Mouse (Mus musculus): ENCODE data around the gene Dusp19.

Dusp19 gene

DNA sequence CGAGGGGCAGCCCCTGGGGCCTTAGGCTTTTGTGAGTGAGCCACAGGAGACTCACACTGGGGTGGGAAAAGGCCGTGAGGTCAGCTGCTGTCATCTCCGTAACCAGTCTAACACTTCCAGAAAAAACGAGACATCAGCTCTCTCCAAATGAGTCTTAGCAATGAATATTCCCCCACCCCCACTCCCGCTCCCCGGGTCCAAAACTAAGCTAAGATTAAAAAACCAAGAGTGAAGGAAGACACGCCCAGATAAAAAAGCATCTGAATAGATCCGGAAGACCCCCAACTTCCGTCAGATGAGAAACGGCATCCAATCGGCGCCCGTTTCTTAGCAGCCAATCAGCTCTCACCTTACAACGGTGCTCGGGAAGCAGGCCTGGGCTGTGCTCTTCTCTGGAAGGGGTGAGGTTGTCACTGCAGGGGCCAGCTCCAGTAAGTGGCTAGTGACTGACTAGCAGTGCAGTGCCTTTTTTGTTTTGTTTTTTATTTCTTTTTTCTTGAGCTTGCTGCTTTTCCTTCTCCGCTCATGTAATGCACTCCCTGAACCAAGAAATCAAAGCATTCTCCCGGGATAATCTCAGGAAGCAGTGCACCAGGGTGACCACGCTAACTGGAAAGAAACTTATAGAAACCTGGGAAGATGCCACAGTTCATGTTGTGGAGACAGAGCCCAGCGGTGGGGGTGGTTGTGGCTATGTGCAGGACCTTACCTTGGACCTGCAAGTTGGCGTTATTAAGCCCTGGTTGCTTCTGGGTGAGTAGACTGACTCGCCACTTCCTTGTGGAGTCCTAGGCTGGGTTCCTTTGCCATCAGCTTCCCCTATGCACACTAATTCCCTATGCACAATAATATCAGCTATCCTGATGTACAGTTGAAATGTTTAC, at the start of gene Dusp19, which contains the start of gene Nup35:
Dusp19 (plus strand) TSS at position 192 of the 884 bp plus-strand sequence.
Nup35 (plus strand) TSS at position 383 of the 884 bp plus-strand sequence.
- in situ Hi-C loops (cut with MboI; ENCODE audit: unreplicated experiment in 2 of 2): loop anchor here in 1 of 2 experiments (25.0 kb wide), 1 partner anchor 980 kb away; the partner anchor contains the start of gene Itprid2

DNA sequence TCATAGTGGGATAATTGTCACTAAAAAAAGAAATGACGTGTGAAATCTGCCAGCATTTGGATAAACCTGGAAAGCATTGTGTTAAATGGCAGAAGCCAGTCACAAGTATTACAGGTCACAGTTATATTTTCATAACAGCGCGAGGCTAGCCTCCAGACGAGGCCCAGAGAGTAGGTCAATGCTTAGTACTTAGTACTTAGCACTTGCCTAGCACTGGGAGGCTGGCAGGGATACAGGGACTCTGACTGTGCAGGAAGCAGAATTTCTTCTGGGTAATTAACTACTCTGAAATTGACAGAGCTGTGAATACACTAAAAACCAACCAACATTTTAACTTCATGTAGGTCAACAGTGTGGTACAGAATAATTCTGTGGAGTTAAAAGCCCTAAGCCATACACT, 49.4 kb upstream of the Dusp19 start:
- in situ Hi-C loops (cut with MboI; ENCODE audit: unreplicated experiment in 2 of 2): no loop called here

- in situ Hi-C loops (cut with MboI; ENCODE audit: unreplicated experiment in 2 of 2): no loop called here
These were observed 46.2 kb upstream of the Dusp19 start for GRCm38 (mm10) chr2:80570656-80571055.

GRCm38 (mm10) chr2:80577286-80577685, 39.6 kb upstream of the Dusp19 start:
- in situ Hi-C loops (cut with MboI; ENCODE audit: unreplicated experiment in 2 of 2): loop anchor here in 1 of 2 experiments (25.0 kb wide), 1 partner anchor 1715 kb away; the partner anchor contains the start of gene Ube2e3

GRCm38 (mm10) chr2:80579253-80579891, 37.5 kb upstream of the Dusp19 start:
- in situ Hi-C loops (cut with MboI; ENCODE audit: unreplicated experiment in 2 of 2): loop anchor here in 1 of 2 experiments (25.0 kb wide), 1 partner anchor 1717 kb away; the partner anchor contains the start of gene Ube2e3

DNA sequence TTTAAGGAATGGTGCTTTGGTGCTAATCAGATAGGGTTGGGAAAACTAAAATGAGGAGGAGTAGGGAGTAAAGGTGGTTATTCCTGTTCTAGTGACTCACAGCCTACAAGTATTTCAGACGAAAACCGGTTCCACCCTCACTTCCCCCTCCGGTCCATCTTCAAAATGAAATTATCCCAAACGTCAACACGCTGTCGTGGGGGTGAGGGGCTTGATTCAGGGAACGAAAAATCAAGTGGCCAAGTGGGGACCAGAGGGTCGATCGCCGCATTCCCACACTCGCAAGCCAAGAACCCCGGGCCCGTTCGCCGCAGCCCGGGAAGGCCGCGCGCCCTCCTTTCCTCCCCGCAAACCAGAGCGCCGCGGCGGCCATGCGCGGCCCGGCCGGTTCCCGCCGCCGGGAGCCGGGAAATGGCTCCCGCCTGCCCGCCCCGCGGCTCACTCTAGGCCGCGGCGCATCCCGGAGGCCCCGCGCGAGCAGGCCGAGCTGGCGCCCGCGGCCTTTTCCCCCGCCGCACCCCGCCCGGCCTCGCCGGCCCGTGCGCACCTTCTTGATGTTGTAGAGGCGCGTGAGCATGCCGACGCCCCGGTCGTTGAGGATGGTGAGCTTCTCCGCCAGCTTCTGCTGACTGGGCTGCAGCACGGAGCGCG, 36.4 kb upstream of the Dusp19 start:
- in situ Hi-C loops (cut with MboI; ENCODE audit: unreplicated experiment in 2 of 2): loop anchor here in 1 of 2 experiments (25.0 kb wide), 1 partner anchor 1718 kb away; the partner anchor contains the start of gene Ube2e3

DNA sequence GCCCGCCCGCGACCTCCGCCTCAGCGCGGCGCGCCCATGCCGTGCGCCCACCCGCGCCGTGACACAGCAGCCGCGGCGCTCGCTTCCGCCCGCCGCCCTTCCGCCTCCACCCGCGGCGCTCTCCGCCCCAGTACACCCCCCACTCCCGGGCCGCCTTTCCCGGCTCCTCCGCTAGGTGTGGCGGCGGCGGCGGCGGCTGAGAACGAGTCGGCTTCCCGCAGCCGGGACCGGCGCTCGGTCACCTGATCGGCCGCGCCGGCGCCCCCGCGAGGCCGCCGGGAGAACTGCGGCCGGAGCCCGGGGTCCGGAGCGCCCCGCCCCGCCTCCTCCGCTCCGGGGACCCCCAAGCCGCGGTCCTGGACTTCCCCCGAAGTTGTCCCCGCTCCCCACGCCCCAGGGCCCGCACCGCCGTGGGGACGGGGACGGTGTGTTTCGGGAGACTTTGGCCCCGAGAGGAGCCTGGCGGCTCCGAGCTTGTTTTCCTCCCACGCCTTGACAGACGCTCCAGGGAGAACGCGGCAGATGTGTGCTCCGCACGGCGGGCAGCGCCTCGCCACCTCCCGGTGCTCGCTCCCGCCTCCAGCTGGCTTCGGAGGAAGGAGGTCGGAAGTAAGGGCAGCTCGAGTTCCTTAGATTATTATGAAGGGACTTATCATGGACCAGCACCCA, 35.7 kb upstream of the Dusp19 start, which contains the start of gene Nckap1:
Nckap1 (minus strand) TSS at position 338 of the 669 bp plus-strand sequence.
- in situ Hi-C loops (cut with MboI; ENCODE audit: unreplicated experiment in 2 of 2): loop anchor here in 1 of 2 experiments (25.0 kb wide), 1 partner anchor 1719 kb away; the partner anchor contains the start of gene Ube2e3

DNA sequence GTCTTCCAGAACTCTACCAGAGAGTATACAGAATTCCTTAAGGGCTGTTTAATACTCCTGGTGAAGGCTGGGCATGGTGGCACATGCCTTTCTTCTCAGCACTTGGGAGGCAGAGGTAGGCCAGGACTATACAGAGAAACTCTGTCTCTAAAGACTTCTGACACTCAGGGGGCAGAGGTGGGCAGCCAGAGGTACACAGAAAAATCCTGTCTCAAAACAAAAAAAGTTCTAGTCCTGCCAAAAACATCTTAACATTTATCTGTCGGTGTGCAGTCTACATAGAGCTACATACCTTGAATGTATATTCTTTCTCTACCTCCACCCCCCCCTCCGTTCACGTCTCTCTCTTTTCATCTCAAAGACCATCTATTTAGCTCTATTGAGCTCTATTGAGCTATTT, 34.5 kb upstream of the Dusp19 start:
- in situ Hi-C loops (cut with MboI; ENCODE audit: unreplicated experiment in 2 of 2): loop anchor here in 1 of 2 experiments (25.0 kb wide), 1 partner anchor 1720 kb away; the partner anchor contains the start of gene Ube2e3

DNA sequence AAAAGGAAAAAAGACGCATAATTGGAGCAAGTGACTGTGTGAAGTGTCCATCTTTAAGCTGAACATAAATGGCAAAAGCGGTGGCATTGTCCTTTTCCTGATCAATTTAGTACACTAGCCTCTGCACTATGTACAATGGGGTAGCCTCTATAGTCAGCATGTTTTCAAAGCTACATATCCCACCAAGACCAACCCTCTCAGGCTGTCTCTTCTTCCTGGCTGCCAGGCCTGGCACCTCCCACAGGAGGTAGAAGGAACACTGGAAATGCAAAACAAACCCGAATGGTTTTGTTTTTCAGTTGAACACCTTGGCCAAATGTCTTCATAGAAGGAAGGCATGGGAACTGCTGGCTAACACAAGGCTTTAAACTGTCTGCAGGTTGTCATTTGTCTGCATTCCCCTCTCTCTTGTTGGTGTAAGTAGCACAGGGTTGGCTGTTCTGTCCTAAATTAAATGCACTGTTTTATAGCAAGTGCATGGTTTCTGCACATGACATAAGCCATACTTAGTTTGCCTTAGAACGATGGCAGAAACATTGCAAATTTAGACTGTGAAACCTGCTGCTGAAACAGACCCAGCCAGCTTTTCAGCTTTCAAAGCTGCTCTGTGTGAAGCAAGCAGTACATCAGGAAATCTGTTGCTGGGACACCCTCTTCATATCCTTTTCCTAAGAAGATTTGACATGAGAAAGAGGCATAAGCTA, 22.5 kb upstream of the Dusp19 start:
- in situ Hi-C loops (cut with MboI; ENCODE audit: unreplicated experiment in 2 of 2): loop anchor here in 1 of 2 experiments (25.0 kb wide), 1 partner anchor 1732 kb away; the partner anchor contains the start of gene Ube2e3

DNA sequence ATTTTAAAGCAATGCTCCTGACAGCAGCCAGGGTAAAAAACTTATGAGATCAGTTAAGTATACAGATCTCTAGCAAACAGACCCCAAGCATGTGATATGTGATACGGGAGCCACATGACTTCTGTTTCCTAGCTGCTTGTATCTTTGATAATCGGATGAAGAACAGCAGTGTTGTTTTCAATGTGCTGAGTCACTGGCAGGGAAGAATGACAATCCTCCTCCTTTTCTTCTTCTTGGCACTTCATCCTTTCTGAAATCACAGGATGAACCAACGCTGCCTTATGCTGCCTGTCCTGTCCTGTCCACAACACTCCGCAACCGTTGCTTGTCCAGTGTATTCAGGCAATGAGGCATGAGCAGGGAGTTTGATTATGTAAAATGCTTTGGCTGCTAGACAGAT, 19.9 kb upstream of the Dusp19 start:
- in situ Hi-C loops (cut with MboI; ENCODE audit: unreplicated experiment in 2 of 2): loop anchor here in 1 of 2 experiments (25.0 kb wide), 1 partner anchor 1735 kb away; the partner anchor contains the start of gene Ube2e3

GRCm38 (mm10) chr2:80599850-80600249, 17.0 kb upstream of the Dusp19 start:
- in situ Hi-C loops (cut with MboI; ENCODE audit: unreplicated experiment in 2 of 2): loop anchor here in 1 of 2 experiments (25.0 kb wide), 2 partner anchors 963 to 1738 kb away; partner anchors contain the start of genes Itprid2 and Ube2e3

- in situ Hi-C loops (cut with MboI; ENCODE audit: unreplicated experiment in 2 of 2): loop anchor here in 1 of 2 experiments (25.0 kb wide), 1 partner anchor 963 kb away; the partner anchor contains the start of gene Itprid2
These were observed 16.2 kb upstream of the Dusp19 start for GRCm38 (mm10) chr2:80600611-80601010.

DNA sequence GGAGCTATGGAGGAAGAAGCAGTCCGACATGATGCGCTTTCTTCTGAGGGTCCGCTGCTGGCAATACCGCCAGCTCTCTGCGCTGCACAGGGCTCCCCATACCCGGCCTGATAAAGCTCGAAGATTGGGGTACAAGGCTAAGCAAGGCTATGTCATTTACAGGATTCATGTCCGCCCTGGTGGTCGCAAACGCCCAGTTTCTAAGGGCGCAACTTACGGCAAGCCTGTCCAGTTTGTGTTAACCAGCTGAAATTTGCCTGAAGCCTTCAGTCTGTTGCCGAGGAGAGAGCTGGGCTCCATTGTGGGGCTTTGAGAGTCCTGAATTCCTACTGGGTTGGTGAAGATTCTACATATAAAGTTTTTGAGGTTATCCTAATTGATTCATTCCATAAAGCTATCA, 14.1 kb upstream of the Dusp19 start:
- in situ Hi-C loops (cut with MboI; ENCODE audit: unreplicated experiment in 2 of 2): loop anchor here in 1 of 2 experiments (25.0 kb wide), 1 partner anchor 965 kb away; the partner anchor contains the start of gene Itprid2

DNA sequence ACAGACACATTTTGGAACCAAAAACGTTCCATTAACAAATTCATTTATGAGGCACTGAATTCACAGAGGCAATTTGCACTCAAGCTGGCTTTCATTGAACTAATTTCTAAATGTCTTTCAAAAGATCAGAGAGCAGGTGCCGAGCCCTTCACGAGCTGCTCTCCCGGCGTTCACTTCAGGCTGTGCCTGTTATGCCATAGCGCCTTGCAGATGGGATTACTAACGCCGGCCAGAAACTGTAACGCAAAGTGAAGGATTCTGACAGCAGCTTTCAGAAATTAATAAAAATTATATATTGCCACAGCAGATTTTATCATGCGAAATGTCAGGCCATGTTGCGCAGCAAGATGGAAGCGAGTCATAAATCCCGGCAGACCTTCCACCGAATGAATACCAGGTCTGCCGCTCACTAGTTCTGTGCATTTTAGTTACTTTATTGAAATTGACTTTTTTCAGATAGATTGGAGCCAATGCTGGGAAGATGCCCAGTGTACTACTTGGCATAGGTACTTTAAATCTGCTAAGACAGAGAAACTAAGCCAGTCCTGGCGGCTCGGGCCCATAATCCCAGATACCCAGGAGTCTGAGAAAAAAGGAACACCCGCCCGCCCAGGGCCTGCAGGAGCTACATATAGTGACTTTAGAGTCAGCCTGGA, 12.9 kb upstream of the Dusp19 start:
- in situ Hi-C loops (cut with MboI; ENCODE audit: unreplicated experiment in 2 of 2): loop anchor here in 1 of 2 experiments (25.0 kb wide), 1 partner anchor 967 kb away; the partner anchor contains the start of gene Itprid2

- in situ Hi-C loops (cut with MboI; ENCODE audit: unreplicated experiment in 2 of 2): loop anchor here in 1 of 2 experiments (25.0 kb wide), 1 partner anchor 975 kb away; the partner anchor contains the start of gene Itprid2
These were observed 4.6 kb upstream of the Dusp19 start for GRCm38 (mm10) chr2:80612286-80612685.

GRCm38 (mm10) chr2:80612796-80613195, 4.0 kb upstream of the Dusp19 start:
- in situ Hi-C loops (cut with MboI; ENCODE audit: unreplicated experiment in 2 of 2): loop anchor here in 1 of 2 experiments (25.0 kb wide), 1 partner anchor 975 kb away; the partner anchor contains the start of gene Itprid2

- in situ Hi-C loops (cut with MboI; ENCODE audit: unreplicated experiment in 2 of 2): loop anchor here in 1 of 2 experiments (25.0 kb wide), 1 partner anchor 982 kb away; the partner anchor contains the start of gene Itprid2
These were observed 2.1 kb downstream of the Dusp19 start for GRCm38 (mm10) chr2:80618991-80619390.

GRCm38 (mm10) chr2:80621921-80622320, 5.1 kb downstream of the Dusp19 start:
- in situ Hi-C loops (cut with MboI; ENCODE audit: unreplicated experiment in 2 of 2): loop anchor here (10.0 to 25.0 kb wide), 2 partner anchors 307 to 985 kb away; partner anchors contain the start of genes Dnajc10 (in 1 of the 2) and Itprid2 (in 1 of the 2)

Measured in v-Abl transformed pro-B cells (cell line).